Mouse (Mus musculus) embryonic facial prominence, embryonic 10.5 days (tissue): ENCODE measurements at regions not wholly inside any gene's neighbourhood (a gene's known extent, or its start where the extent isn't known, plus 50 kb on each side); places are given as distances from the start of the nearest gene placed in this dataset.

Source experiments
- DNase-seq: peaks from one replicate; pipeline ENCODE4 v3.0.0-alpha.2; 2017; ENCODE audit warnings: low spot score
- H3K27ac ChIP-seq: fragments of 300-500 bp; sonication (generic); replicated peaks from 2 replicates; pipeline ENCODE4 v1.5.1; 2016; ENCODE audit warnings: mild to moderate bottlenecking
- H3K27me3 ChIP-seq: fragments of 300-500 bp; sonication (generic); replicated peaks from 2 replicates; pipeline ENCODE4 v1.6.1; 2016; ENCODE audit warnings: low read depth, mild to moderate bottlenecking; ENCODE audit not compliant: poor library complexity, severe bottlenecking
- H3K36me3 ChIP-seq: fragments of 300-500 bp; sonication (generic); replicated peaks from 2 replicates; pipeline ENCODE4 v1.6.1; 2016; ENCODE audit warnings: mild to moderate bottlenecking, moderate library complexity
- H3K4me1 ChIP-seq: fragments of 300-500 bp; sonication (generic); 2 replicates; pipeline ENCODE4 v1.6.1; 2016
- H3K4me3 ChIP-seq: fragments of 300-500 bp; sonication (generic); 2 replicates; pipeline ENCODE4 v1.5.1; 2016; ENCODE audit warnings: mild to moderate bottlenecking, moderate library complexity
- H3K9me3 ChIP-seq: fragments of 300-500 bp; sonication (generic); 2 replicates; pipeline ENCODE4 v1.6.1; 2016; ENCODE audit warnings: mild to moderate bottlenecking
- WGBS: fragments of 180-500 bp; shearing (Covaris S2); methylation state at CpG from one replicate; pipeline ENCODE4 v1.1.7; 2016; 5-methylcytosine and 5-hydroxymethylcytosine counted together

DNA sequence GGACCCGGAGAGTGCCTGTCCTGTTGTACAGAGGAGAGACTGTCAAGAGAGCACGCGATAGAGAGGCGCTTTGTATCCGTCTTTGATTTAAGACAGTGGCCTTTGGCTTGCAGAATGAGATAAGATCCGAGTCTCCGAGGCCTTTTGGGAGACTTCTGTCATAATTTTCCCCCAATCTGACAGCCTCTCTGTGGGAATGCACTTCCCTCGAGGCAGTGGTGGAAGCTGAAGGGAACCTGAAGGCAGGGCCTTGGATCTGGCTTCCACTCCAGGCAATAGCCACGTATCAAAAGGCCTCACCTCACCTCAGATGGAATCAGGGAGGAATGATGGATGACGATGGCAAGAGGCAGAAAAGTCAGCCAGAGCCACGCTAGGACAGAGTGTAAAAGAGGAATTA is 187.1 kb upstream of the Hmga2 start:
- Histone ChIP-seq H3K27me3 (no peaks in the 10 kb centered on the region), H3K4me3 (no peak overlapping the region), H3K9me3 (no peaks in the 10 kb centered on the region), H3K27ac (no peak overlapping the region), H3K36me3 (no peaks in the 10 kb centered on the region), H3K4me1 (peaks cover 16% of the 10 kb centered on the region)
- 80% methylated on average over 11 of the region's 11 CpGs for WGBS
- DNase-seq = no peak

DNA sequence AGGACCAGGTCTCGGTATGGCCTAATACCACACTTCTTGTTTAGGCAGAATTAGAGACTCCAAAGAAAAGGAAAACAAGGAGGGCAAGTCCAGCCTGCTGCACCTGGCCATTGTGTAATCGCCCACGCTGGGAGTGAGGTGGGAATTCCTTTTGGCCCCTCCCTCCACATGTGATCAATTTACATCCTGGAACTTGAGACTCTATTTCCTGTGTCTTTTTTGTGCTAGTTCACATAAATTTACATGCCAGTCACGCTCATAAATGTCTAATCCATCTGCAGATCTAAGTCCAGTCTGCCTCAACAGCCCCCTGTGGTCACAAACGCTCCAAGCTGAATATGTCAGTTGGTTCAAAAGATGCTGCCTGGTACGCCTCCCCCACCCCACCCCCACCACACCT is 184.2 kb upstream of the Hmga2 start:
- H3K27ac ChIP-seq = peak overlapping the region; percentile 51; the same call in 1 of the 2 replicates
- 0 out of 2 replicates have a peak overlapping the region, but pooled peaks have one; percentile 13 for H3K4me3 ChIP-seq
- no peaks in the 10 kb centered on the region for H3K36me3 ChIP-seq
- DNase-seq = peak; percentile 23
- WGBS = 43% methylated on average over 6 of the region's 6 CpGs
- H3K27me3 ChIP-seq = no peaks in the 10 kb centered on the region
- H3K4me1 ChIP-seq = peaks cover 16% of the 10 kb centered on the region
- no peaks in the 10 kb centered on the region for H3K9me3 ChIP-seq

DNA sequence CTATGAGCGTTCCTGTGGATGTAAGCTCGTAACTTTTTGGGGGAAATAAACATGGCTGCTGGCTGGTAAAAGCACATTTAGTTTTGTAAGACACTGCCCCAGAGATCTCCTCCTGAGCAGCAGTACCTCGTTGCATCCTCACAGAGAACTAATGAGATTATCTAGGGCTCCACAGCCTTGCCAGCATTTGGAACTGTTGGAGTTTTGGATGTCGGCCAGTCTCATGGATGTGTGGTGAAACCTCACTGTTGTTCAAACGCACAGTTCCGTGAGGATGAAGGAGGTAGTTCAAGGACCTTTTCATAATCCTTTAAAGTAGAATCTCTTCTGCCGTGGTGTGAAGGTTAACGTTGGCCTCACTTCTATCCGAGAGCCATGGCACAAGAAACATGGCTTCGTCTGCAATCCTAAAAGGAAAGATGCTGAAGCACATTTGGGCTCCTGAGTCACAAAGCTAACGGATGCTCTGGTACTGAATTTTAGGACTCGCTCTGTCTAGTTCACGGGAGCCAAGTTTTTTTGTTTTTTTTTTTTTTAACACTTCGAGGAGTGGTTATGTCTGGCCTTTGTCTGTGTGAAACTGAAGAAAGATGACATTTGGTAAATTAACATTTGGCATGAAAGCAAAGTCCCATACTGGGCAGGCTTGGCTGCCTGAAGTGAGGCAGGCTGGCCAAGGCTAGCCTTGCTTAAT is 179.1 kb upstream of the Hmga2 start:
- H3K4me1 ChIP-seq = peaks cover 10% of the 10 kb centered on the region
- no peak for DNase-seq
- H3K27ac ChIP-seq = no peak overlapping the region
- H3K4me3 ChIP-seq = no peak overlapping the region
- 0 out of 2 replicates have a peak, but pooled peaks cover 5% of the 10 kb centered on the region for H3K27me3 ChIP-seq
- H3K36me3 ChIP-seq = no peaks in the 10 kb centered on the region
- H3K9me3 ChIP-seq = 0 out of 2 replicates have a peak, but pooled peaks cover 1% of the 10 kb centered on the region
- 85% methylated on average over 14 of the region's 14 CpGs for WGBS

DNA sequence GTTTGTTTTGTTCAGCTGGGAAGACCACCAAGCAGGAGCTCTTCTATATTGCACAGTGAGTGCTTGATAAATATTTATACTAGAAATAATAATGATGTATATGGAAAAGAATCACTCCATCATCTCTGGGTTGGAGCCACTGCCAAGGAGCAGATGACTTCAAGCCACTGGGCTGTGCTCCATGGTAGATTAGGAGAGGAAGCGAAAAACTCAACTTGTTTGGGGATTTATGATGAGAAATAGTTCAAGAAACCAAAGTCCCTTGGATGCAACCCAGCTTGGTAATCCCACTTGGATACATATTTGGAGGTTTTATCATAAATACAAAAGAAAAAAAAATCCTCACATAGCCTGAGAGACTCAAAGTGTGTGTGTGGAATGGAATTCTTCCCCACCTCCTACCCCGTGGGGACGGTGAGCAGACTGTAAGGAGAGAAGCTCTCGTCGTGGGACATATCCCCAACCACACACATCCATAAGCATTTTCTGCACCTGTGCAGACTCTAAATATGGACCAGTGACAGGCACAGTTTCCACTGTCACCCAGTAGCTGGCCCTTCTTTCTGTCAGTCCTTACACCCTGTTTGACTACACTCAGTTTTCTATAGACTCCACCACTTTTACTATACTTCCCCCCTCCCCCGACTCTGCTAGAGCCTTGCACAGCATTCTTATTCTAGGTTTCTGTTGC is 176.4 kb upstream of the Hmga2 start:
- Histone ChIP-seq H3K4me3 (no peak overlapping the region), H3K27me3 (0 out of 2 replicates have a peak, but pooled peaks cover 5% of the 10 kb centered on the region), H3K4me1 (peaks cover 21% of the 10 kb centered on the region), H3K36me3 (no peaks in the 10 kb centered on the region), H3K9me3 (0 out of 2 replicates have a peak, but pooled peaks cover 3% of the 10 kb centered on the region), H3K27ac (no peak overlapping the region)
- WGBS = 91% methylated on average over 6 of the region's 6 CpGs
- DNase-seq = no peak

DNA sequence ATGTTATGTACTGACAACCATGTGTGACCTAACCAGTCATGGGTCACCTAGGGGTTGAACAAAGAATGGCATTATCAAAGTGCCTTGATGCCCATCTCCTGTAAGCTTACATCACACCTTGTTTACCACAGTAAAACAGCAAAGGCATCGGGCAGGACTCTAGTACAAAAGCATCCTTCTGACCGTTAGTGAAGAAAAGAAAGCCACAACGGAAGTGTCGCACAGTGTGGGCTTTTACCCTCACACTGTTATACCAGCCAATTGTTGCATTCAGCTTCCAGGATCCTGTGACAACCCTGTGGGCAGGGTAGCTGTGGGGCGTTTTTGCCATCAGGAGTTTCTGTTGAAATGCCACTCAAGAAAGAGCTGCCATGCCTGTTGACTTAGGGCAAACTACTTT is 175.6 kb upstream of the Hmga2 start:
- H3K36me3 ChIP-seq = no peaks in the 10 kb centered on the region
- no peak for DNase-seq
- 0 out of 2 replicates have a peak, but pooled peaks cover 3% of the 10 kb centered on the region for H3K9me3 ChIP-seq
- H3K27ac ChIP-seq = no peak overlapping the region
- WGBS = 91% methylated on average over 5 of the region's 5 CpGs
- no peak overlapping the region for H3K4me3 ChIP-seq
- 0 out of 2 replicates have a peak, but pooled peaks cover 5% of the 10 kb centered on the region for H3K27me3 ChIP-seq
- H3K4me1 ChIP-seq = peaks cover 29% of the 10 kb centered on the region

DNA sequence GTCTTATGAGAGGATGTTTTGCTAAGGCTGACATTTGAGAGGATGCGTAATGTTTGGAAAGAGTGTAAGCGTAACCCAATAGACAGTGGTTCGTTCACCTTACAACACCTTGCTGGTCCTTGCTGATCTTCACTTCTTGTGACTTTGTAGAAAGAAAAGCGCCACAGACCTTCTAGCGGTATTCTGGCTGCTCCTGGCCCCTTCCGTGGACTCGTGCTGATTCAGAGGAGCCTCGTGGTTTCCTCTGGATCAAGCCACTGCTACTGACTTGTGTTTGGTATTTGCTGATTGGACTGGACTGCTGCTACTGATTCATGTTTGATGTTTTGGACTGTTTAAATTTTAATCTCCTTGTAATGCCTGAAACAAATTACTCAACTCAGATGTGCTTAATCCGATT is 174.1 kb upstream of the Hmga2 start:
- Histone ChIP-seq H3K27ac (no peak overlapping the region), H3K4me3 (no peak overlapping the region), H3K27me3 (peaks cover 5% of the 10 kb centered on the region; the same call in 1 of the 2 replicates), H3K4me1 (peaks cover 42% of the 10 kb centered on the region), H3K36me3 (no peaks in the 10 kb centered on the region), H3K9me3 (0 out of 2 replicates have a peak, but pooled peaks cover 3% of the 10 kb centered on the region)
- no peak for DNase-seq
- 96% methylated on average over 9 of the region's 9 CpGs for WGBS

DNA sequence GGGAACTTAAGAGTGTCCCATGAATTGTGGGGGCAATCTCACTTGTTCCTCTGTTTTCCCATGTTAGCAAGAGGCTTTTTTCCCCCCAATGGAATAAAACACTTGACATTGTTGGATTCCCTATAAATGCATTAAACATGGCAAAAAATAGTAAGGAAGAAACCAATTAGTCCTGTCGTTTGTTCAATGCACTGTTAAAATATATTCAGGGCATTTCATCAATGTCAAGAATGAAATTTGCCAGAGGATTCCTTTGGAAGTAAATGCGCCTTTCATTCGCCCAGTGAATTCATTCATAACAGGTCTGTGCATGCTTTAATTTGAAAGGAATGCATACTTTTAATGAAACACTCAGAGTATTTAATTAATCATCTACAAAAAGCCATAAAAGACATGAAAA is 172.5 kb upstream of the Hmga2 start:
- Histone ChIP-seq H3K9me3 (0 out of 2 replicates have a peak, but pooled peaks cover 3% of the 10 kb centered on the region), H3K4me1 (peaks cover 42% of the 10 kb centered on the region), H3K27ac (peak overlapping the region; percentile 80), H3K4me3 (no peak overlapping the region), H3K27me3 (peaks cover 5% of the 10 kb centered on the region; the same call in 1 of the 2 replicates), H3K36me3 (no peaks in the 10 kb centered on the region)
- WGBS = 68% methylated on average over 3 of the region's 3 CpGs
- no peak for DNase-seq

DNA sequence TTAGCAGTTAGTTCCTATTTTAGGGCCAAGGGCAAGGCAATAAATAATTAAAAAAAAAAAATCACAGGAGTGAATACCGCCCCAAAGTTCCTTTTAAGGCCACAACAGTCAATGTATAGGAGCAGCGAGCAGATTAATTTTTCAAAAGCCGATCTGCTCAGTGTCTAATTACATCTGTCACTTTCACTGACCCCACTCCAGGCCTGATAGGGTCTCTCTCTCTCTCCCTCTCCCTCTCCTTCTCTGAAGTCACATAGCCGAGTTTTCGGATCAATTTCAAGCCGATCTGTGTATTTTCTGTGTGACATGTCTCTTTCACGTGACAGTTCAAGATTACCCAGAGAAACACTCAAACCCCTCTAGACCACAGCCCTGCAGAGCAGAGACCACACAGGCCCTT is 171.8 kb upstream of the Hmga2 start:
- no peak for DNase-seq
- Histone ChIP-seq H3K27me3 (peaks cover 3% of the 10 kb centered on the region; the same call in 1 of the 2 replicates), H3K9me3 (0 out of 2 replicates have a peak, but pooled peaks cover 3% of the 10 kb centered on the region), H3K4me1 (peaks cover 39% of the 10 kb centered on the region), H3K4me3 (no peak overlapping the region), H3K36me3 (no peaks in the 10 kb centered on the region), H3K27ac (peak overlapping the region; percentile 80)
- WGBS = 41% methylated on average over 7 of the region's 7 CpGs

DNA sequence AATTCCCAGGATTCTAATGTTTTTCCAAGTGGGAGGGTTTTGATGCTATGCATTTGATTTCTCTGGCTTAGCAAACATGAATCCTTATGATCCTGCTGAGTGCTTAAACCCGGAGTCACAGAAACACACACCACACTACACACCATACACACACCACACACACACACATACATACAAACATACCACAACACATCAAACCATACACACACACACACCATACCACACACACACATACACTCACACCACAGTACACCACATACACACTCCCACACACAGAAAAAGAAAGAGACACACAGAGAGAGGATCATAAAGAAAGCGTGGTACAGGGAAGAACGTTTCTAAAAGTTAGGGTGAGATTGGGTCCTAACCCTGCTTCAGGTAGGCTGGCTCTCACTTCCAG is 171.1 kb upstream of the Hmga2 start:
- Histone ChIP-seq H3K4me3 (peak overlapping the region; percentile 38; the same call in 1 of the 2 replicates), H3K9me3 (0 out of 2 replicates have a peak, but pooled peaks cover 3% of the 10 kb centered on the region), H3K27me3 (no peaks in the 10 kb centered on the region; the same call in 1 of the 2 replicates), H3K27ac (peak overlapping the region; percentile 80), H3K4me1 (peaks cover 38% of the 10 kb centered on the region), H3K36me3 (no peaks in the 10 kb centered on the region)
- WGBS = 60% methylated on average over 3 of the region's 3 CpGs
- DNase-seq = no peak

DNA sequence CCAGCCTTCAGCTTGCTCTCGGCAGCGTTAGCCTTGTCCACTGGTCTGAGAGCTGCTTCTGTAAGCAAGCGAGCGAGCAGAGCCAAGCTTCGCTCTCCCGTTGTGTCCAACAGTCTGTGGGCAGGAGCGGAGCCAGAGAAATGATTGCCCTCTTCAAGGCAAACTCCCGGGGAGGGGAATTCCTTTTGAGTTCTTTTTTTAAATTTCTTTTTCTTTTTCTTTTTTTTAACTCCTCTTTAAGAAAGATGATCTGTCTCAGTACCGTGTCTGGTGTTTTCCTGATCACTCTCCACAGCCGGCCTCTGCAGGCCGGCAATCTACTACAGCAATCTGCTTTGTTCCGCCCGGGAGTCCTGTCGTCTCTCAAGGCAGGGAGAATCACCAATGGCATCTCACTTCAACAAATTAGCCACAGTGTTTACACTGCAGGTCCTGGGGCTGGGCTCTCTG is 170.6 kb upstream of the Hmga2 start:
- peak overlapping the region; percentile 38 for H3K4me3 ChIP-seq
- H3K27me3 ChIP-seq = no peaks in the 10 kb centered on the region; the same call in 1 of the 2 replicates
- WGBS = 3% methylated on average over 14 of the region's 14 CpGs

DNA sequence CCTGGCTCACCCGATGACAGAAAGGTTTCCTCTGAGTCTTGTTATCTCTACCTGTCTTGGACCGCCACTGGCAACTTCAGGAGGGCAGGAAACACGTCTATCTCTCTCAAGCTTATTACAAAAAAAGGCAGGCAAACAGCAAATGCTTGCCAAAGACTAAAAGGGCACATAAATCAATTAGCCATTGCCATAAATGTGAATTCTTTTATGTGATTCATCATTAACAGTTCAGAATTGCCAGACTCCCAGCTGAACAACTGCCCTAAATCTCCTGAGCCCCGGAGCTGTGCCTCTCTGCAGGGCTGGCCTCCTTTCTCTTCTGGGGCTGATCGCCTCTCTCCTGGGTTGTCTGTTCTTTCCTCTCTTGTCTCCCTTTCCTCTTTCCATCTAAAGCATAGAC is 164.6 kb upstream of the Hmga2 start:
- peaks cover 38% of the 10 kb centered on the region for H3K4me1 ChIP-seq
- DNase-seq = no peak
- 0 out of 2 replicates have a peak overlapping the region, but pooled peaks have one; percentile 4 for H3K27ac ChIP-seq

More for the DNA sequence above, 170.6 kb upstream of the Hmga2 start:
- H3K4me1 ChIP-seq = peaks cover 38% of the 10 kb centered on the region
- H3K27ac ChIP-seq = peak overlapping the region; percentile 80
- no peaks in the 10 kb centered on the region for H3K36me3 ChIP-seq
- 0 out of 2 replicates have a peak, but pooled peaks cover 3% of the 10 kb centered on the region for H3K9me3 ChIP-seq
- DNase-seq = peak; percentile 74

DNA sequence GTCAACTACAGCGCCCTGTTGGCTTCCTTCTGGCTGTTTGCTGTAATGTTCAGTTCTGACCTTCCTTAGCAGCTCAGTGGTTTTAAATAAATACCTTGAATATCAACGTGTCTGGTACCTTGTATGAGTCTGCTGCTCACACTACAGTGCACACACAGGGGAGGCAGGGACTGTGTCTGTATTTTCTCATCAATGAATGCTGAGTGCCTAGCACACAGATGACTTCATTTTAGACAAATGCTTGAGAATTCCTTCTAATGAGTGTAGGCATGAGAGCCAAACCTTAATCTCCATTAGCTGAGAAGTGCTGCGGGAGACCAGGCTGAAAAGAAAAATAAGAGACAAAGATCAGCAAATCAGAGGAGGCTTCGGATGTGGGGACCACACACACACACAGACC is 162.0 kb upstream of the Hmga2 start:
- H3K27ac ChIP-seq = peak overlapping the region; percentile 57
- 53% methylated on average over 4 of the region's 4 CpGs for WGBS
- no peaks in the 10 kb centered on the region for H3K36me3 ChIP-seq
- H3K27me3 ChIP-seq = no peaks in the 10 kb centered on the region
- H3K4me1 ChIP-seq = peaks cover 46% of the 10 kb centered on the region
- no peaks in the 10 kb centered on the region for H3K9me3 ChIP-seq
- no peak overlapping the region for H3K4me3 ChIP-seq
- DNase-seq = no peak

More for the DNA sequence above, 164.6 kb upstream of the Hmga2 start:
- no peaks in the 10 kb centered on the region for H3K9me3 ChIP-seq
- 75% methylated on average over 5 of the region's 5 CpGs for WGBS
- no peaks in the 10 kb centered on the region for H3K36me3 ChIP-seq
- H3K4me3 ChIP-seq = no peak overlapping the region
- no peaks in the 10 kb centered on the region; the same call in 1 of the 2 replicates for H3K27me3 ChIP-seq
